Mouse (Mus musculus) testis, adult 2 months (tissue): ENCODE data around the gene Fez1. TPM values are rescaled to one million over a fixed set of nuclear protein-coding genes. Genes with fewer than 3 reads are reported as not detected.

Experiments used
- H3K27ac ChIP-seq: fragments of 200-500 bp; 2 replicates; pipeline ENCODE4 v1.5.1; 2012; ENCODE audit warnings: low read depth, low read length; ENCODE audit not compliant: control insufficient read depth, insufficient read depth
- H3K27me3 ChIP-seq: fragments of 200-500 bp; 2 replicates; pipeline ENCODE4 v1.6.1; 2012; ENCODE audit warnings: mild to moderate bottlenecking, low read length, moderate library complexity; ENCODE audit not compliant: control insufficient read depth, insufficient read depth
- H3K36me3 ChIP-seq: fragments of 200-500 bp; 2 replicates; pipeline ENCODE4 v1.6.1; 2012; ENCODE audit warnings: mild to moderate bottlenecking, low read length; ENCODE audit not compliant: control insufficient read depth, insufficient read depth
- H3K4me1 ChIP-seq: fragments of 200-500 bp; 2 replicates; pipeline ENCODE4 v1.6.1; 2012; ENCODE audit warnings: low read length; ENCODE audit not compliant: control insufficient read depth, insufficient read depth
- H3K4me3 ChIP-seq: fragments of 200-500 bp; 2 replicates; pipeline ENCODE4 v1.5.1; 2012; ENCODE audit warnings: low read depth, mild to moderate bottlenecking, low read length, moderate library complexity, mixed read lengths; ENCODE audit not compliant: control insufficient read depth
- CTCF ChIP-seq: fragments of 200-500 bp; IDR thresholded peaks from 2 replicates; pipeline ENCODE4 v1.5.1; 2012; ENCODE audit warnings: low read depth, mild to moderate bottlenecking, inconsistent platforms, low read length, moderate library complexity; ENCODE audit not compliant: control insufficient read depth, insufficient read depth, insufficient replicate concordance
- POLR2A ChIP-seq: fragments of 200-500 bp; IDR thresholded peaks from 2 replicates; pipeline ENCODE4 v1.6.1; 2012; ENCODE audit warnings: low read depth, mild to moderate bottlenecking, inconsistent platforms, low read length, moderate library complexity; ENCODE audit not compliant: control insufficient read depth
- polyA plus RNA-seq: library from polyadenylated mRNA; depleted of rRNA; stranded (reverse); fragments of >200 nt; gene quantifications from 2 replicates; pipeline ENCODE4 v1.2.3, GENCODE M21; 2012

Fez1 gene
- polyA plus RNA-seq, 1 experiment = 7.0 TPM

- Histone ChIP-seq H3K4me3 (no peak overlapping the region), H3K4me1 (no peaks in the 10 kb centered on the region), H3K27ac (no peak overlapping the region), H3K36me3 (no peaks in the 10 kb centered on the region), H3K27me3 (no peaks in the 10 kb centered on the region)
- TF ChIP-seq POLR2A = no peak
- TF ChIP-seq CTCF = no peak
These were observed 40.9 kb downstream of the Fez1 start for GRCm38 (mm10) chr9:36862576-36862975.

- Histone ChIP-seq H3K27me3 (no peaks in the 10 kb centered on the region), H3K27ac (no peak overlapping the region), H3K4me3 (no peak overlapping the region), H3K36me3 (no peaks in the 10 kb centered on the region), H3K4me1 (no peaks in the 10 kb centered on the region)
- TF ChIP-seq CTCF = no peak
- TF ChIP-seq POLR2A = no peak
These were observed 42.0 kb downstream of the Fez1 start for GRCm38 (mm10) chr9:36863694-36864093.

GRCm38 (mm10) chr9:36864862-36865813, 43.5 kb downstream of the Fez1 start:
- Histone ChIP-seq H3K4me3 (no peak overlapping the region), H3K27me3 (no peaks in the 10 kb centered on the region), H3K36me3 (no peaks in the 10 kb centered on the region), H3K27ac (no peak overlapping the region), H3K4me1 (no peaks in the 10 kb centered on the region)
- TF ChIP-seq POLR2A (no peak), CTCF (no peak)

DNA sequence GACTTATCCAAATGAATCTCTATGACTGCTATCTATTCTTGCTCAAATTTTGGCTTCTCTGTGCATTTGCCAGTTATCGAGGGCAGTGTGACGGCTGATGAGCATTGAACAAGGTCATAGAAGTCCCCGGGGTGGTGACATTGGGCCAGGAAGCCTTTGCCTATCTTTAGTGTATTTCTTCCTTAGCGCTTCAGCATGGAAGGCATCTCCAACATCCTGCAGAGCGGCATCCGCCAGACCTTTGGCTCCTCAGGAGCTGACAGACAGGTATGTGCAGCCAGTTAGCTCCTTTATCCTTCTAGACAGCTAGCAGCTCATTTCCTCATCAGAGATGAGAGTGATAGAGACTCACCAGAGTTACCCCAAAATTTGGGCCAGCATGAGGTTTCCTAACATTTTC, 47.0 kb downstream of the Fez1 start:
- TF ChIP-seq CTCF (no peak), POLR2A (no peak)
- Histone ChIP-seq H3K27ac (no peak overlapping the region), H3K4me1 (no peaks in the 10 kb centered on the region), H3K36me3 (no peaks in the 10 kb centered on the region), H3K27me3 (no peaks in the 10 kb centered on the region), H3K4me3 (no peak overlapping the region)

DNA sequence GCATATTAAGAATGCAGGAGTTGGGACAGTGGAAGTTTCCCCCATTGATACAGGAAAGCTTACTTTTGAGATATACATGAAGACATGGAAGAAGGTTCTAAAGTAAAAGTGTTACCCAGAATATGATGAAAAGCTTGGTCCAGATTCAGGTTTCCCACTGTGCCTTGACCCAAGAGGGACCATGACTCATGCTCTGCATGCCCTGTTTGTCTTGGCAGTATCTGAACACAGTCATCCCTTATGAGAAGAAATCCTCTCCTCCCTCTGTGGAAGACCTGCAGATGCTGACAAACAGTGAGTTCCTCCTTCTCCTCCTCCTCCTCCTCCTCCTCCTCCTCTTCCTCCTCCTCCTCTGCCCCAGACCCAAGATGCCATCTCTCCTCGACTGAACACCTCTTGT, 48.6 kb downstream of the Fez1 start:
- no peak overlapping the region for H3K27ac ChIP-seq
- no peaks in the 10 kb centered on the region for H3K27me3 ChIP-seq
- H3K4me3 ChIP-seq = no peak overlapping the region
- no peaks in the 10 kb centered on the region for H3K4me1 ChIP-seq
- TF ChIP-seq POLR2A (no peak), CTCF (no peak)
- H3K36me3 ChIP-seq = no peaks in the 10 kb centered on the region

DNA sequence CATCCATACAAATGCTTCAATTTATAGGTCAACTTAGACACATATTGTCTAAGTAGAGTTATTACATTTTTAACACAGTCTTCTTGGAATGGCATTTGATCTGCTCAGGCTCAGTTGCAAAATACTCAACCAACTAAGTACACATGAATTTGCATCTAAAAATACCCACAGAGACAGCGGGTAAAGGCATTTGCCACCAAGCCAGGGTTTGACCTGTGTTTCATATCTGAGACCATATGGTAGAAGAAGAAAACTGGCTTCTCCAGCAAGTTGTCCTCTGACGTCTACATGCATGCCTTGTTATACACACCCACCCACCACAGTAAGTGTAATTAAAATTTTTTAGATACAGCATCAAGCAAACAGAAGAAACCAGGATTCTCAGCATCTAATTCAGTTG, 52.1 kb downstream of the Fez1 start:
- Histone ChIP-seq H3K4me1 (no peaks in the 10 kb centered on the region), H3K27me3 (no peaks in the 10 kb centered on the region), H3K27ac (no peak overlapping the region), H3K36me3 (no peaks in the 10 kb centered on the region), H3K4me3 (no peak overlapping the region)
- TF ChIP-seq CTCF (no peak), POLR2A (no peak)

- no peaks in the 10 kb centered on the region for H3K36me3 ChIP-seq
These were observed 54.6 kb downstream of the Fez1 start for GRCm38 (mm10) chr9:36876313-36876712.

More at GRCm38 (mm10) chr9:36876313-36876712, 54.6 kb downstream of the Fez1 start:
- no peaks in the 10 kb centered on the region for H3K4me1 ChIP-seq
- no peak overlapping the region for H3K27ac ChIP-seq
- no peaks in the 10 kb centered on the region for H3K27me3 ChIP-seq
- TF ChIP-seq POLR2A = no peak
- no peak for TF ChIP-seq CTCF
- no peak overlapping the region for H3K4me3 ChIP-seq
